Mouse (Mus musculus) small intestine, adult 2 months (tissue): Measurements from ENCODE around the gene Anks4b. TPM values are rescaled to one million over a fixed set of nuclear protein-coding genes. Genes with fewer than 3 reads are reported as not detected.

Source experiments
- H3K27ac ChIP-seq: fragments of 200-500 bp; 2 replicates; pipeline ENCODE4 v1.5.1; 2012; ENCODE audit warnings: low read depth, low read length, control low read depth, inconsistent platforms; ENCODE audit not compliant: insufficient read depth
- H3K27me3 ChIP-seq: fragments of 200-500 bp; 2 replicates; pipeline ENCODE4 v1.6.1; 2012; ENCODE audit warnings: mild to moderate bottlenecking, moderate library complexity, low read length, inconsistent platforms; ENCODE audit not compliant: control insufficient read depth, insufficient read depth
- H3K36me3 ChIP-seq: fragments of 200-500 bp; 2 replicates; pipeline ENCODE4 v1.6.1; 2012; ENCODE audit warnings: mild to moderate bottlenecking, low read length, control low read depth, inconsistent platforms; ENCODE audit not compliant: control insufficient read depth, insufficient read depth
- H3K4me1 ChIP-seq: fragments of 200-500 bp; 2 replicates; pipeline ENCODE4 v1.6.1; 2012; ENCODE audit warnings: low read length, inconsistent platforms, mixed read lengths; ENCODE audit not compliant: control insufficient read depth, insufficient read depth, insufficient read length
- H3K4me3 ChIP-seq: fragments of 200-500 bp; 2 replicates; pipeline ENCODE4 v1.5.1; 2012; ENCODE audit warnings: low read depth, mild to moderate bottlenecking, control low read depth, inconsistent platforms, low read length, moderate library complexity
- CTCF ChIP-seq: fragments of 200-500 bp; IDR thresholded peaks from 2 replicates; pipeline ENCODE4 v1.5.1; 2012; ENCODE audit warnings: low read depth, mild to moderate bottlenecking, control low read depth, inconsistent platforms, low read length, moderate library complexity, mixed read lengths; ENCODE audit not compliant: insufficient replicate concordance, insufficient read length; ENCODE audit errors: extremely low read depth
- POLR2A ChIP-seq: fragments of 200-500 bp; IDR thresholded peaks from 2 replicates; pipeline ENCODE4 v1.6.1; 2012; ENCODE audit warnings: low read depth, mild to moderate bottlenecking, control low read depth, inconsistent platforms, low read length, moderate library complexity
- WGBS: fragments of 180-500 bp; shearing (Covaris S2); methylation state at CpG from one replicate; pipeline ENCODE4 v1.1.7; 2018; 5-methylcytosine and 5-hydroxymethylcytosine counted together
- polyA plus RNA-seq: library from polyadenylated mRNA; depleted of rRNA; stranded (reverse); fragments of >200 nt; gene quantifications from 2 replicates; pipeline ENCODE4 v1.2.3, GENCODE M21; 2012

The Anks4b gene
- polyA plus RNA-seq, 1 experiment = 20.9 TPM

DNA sequence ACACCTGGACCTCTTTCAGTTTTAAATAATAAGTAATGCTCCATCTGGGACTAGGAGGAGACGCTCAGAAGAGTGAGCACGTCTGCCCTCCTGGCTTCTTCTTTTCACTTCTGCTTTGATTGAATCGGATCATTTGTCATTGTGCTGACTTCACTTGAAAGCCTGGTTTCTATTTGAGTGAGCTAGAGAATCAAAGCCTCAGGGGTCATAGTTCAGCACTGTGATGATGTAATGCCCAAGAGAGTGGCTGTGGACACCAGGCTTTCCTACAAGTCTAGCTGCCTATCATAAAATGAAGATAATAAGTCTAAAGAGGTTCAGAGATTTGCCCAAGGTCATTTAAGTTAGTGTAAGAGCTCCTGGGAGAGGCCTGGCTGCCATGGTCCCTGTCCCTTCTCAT, 23.4 kb upstream of the Anks4b start:
- TF ChIP-seq POLR2A = no peak
- no peak for TF ChIP-seq CTCF
- peak overlapping the region; percentile 96 for H3K27ac ChIP-seq
- WGBS = 15% methylated on average over 3 of the region's 3 CpGs

DNA sequence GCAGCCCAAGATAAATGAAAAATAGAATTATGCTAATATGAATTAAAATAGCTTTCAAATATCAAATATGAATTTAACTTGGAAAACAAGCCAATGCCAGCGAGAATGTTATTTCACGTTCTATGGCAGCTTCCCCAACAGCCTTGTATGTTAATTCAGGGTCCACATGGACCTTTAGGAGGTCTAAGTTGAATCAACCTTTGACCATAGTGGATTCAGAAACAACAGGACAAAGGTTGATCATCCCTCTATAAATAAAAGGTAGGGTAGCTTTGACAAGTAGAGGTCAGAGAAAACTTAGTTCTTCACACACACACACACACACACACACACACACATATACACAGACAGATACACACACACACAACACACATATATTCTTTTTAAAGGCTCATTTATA, 22.8 kb upstream of the Anks4b start:
- WGBS = 70% methylated on average over 2 of the region's 2 CpGs
- no peaks in the 10 kb centered on the region for H3K36me3 ChIP-seq
- peak overlapping the region; percentile 69; the same call in 1 of the 2 replicates for H3K27ac ChIP-seq
- H3K4me1 ChIP-seq = peaks cover 29% of the 10 kb centered on the region; the same call in 1 of the 2 replicates
- no peak for TF ChIP-seq POLR2A
- TF ChIP-seq CTCF = no peak
- H3K4me3 ChIP-seq = no peak overlapping the region
- H3K27me3 ChIP-seq = no peaks in the 10 kb centered on the region

More for the DNA sequence above, 23.4 kb upstream of the Anks4b start:
- Histone ChIP-seq H3K27me3 (no peaks in the 10 kb centered on the region), H3K36me3 (no peaks in the 10 kb centered on the region), H3K4me1 (peaks cover 29% of the 10 kb centered on the region; the same call in 1 of the 2 replicates), H3K4me3 (no peak overlapping the region)

DNA sequence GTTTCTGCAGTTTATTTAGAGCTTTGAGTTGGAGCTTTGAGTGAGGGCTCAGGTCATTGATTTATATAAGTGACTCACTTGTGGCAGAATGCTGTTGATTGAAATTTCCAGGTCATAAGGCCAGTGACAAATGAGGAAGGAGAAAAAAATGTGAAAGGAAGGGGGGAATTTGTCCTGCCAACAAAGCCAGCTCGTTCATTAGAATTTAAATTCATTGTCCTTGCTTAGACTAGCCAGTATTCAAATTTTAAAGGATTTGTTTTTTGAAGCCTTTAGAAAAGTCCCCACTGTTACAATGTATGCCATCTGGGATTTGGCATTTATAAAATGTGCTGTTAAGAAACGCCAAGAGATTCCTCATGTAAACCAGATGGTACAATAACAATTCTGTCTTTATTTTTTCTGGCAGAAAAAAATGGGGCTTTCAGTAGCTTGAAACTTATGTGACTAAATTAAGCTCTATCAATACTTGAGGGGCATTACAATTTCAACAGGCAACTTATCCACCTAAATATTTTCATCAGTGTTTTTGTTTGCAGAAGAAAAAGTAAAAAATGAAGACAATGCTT, 16.7 kb upstream of the Anks4b start:
- Histone ChIP-seq H3K4me3 (no peak overlapping the region), H3K27me3 (no peaks in the 10 kb centered on the region), H3K4me1 (peaks cover 24% of the 10 kb centered on the region; the same call in 1 of the 2 replicates), H3K27ac (no peak overlapping the region), H3K36me3 (no peaks in the 10 kb centered on the region)
- TF ChIP-seq POLR2A (no peak), CTCF (no peak)
- 64% methylated on average over 2 of the region's 2 CpGs for WGBS

DNA sequence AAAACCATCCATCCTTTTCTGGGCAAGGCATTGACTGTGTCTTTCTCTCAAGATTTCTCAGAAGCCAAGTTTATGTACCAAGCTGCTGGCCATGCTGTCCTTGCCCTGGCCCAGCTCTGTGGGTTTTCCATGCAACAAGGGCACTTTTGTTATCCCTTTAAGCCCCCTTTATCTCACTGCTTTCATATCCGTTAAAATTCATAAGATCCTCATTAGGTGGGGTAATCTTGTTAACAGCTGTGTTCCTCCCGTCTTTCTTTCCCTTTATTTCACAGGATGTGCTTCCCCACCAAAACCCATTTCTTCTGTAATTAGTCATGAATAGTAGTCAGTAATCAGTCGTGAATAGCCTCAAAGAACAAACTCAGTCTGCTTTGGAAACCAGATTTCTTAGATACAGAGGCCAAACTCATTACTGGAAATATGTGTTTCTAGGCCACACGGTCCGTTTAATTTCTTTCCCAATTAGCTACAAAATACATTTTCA, 16.0 kb upstream of the Anks4b start:
- peak overlapping the region; percentile 82 for H3K27ac ChIP-seq
- H3K4me1 ChIP-seq = peaks cover 21% of the 10 kb centered on the region; the same call in 1 of the 2 replicates
- WGBS = 38% methylated on average over 5 of the region's 5 CpGs
- no peaks in the 10 kb centered on the region for H3K27me3 ChIP-seq
- TF ChIP-seq POLR2A (no peak), CTCF (no peak)
- H3K36me3 ChIP-seq = no peaks in the 10 kb centered on the region
- no peak overlapping the region for H3K4me3 ChIP-seq

DNA sequence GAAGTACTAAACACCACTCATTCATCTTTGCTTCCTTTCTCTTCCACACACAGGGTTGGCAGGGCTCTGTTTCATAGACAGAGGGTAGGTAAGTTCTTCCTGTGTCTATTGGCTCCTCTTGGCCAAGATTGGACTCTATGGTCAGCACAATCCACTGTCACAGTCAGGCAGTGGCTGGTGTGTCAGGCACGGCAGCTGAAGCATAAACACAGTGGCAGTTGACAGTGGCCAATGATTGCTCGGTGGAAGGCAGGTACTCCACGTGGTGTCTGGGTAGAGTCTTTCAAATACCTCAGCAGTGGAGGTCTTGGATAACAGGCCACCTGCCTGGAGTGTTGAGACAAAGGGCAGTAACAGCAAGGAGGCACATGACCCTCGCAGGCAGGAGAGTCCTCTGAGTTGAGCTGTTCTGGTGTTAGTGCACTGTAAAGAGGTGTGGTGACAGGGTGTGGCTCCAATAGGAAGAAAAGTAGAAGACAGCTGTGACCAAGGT, 15.5 kb upstream of the Anks4b start:
- Histone ChIP-seq H3K27ac (peak overlapping the region; percentile 82), H3K4me3 (no peak overlapping the region), H3K27me3 (no peaks in the 10 kb centered on the region), H3K4me1 (peaks cover 21% of the 10 kb centered on the region; the same call in 1 of the 2 replicates), H3K36me3 (no peaks in the 10 kb centered on the region)
- 18% methylated on average over 4 of the region's 4 CpGs for WGBS
- TF ChIP-seq CTCF = no peak
- TF ChIP-seq POLR2A = no peak; the same call in 1 of the 2 replicates

DNA sequence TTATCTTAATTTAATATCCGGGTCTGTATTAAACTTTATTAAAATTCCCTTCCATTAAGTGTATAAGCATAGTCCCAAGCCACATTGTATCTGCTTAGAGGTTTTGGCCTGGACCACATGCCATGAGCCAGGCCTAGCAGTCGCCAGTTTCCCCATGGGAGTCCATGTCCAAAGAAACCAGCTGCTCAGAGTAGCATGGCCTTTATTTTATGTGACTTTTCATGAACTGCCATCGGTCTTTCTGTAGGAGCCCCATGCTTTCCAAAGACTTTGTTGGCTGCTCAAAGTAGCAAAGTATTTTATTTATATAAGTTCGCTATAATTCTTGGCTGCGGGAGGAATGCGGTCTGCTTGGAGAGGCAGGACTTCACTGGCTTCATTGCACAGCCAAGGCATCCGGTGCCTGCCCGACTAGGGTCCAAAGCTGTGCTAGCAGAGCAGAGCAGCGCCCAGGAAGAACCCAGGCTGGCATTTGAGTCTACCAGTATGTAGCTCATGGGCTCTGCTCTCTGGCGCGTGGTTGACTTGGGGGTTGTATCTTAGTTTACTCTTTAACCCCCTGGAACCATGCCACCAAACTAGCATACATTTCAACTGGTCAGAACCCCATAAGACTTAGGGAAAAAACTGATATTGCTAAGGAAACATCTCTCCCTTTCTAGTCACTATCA, 9.9 kb upstream of the Anks4b start:
- Histone ChIP-seq H3K36me3 (no peaks in the 10 kb centered on the region), H3K27me3 (no peaks in the 10 kb centered on the region), H3K4me3 (no peak overlapping the region), H3K4me1 (peaks cover 2% of the 10 kb centered on the region; the same call in 1 of the 2 replicates), H3K27ac (no peak overlapping the region)
- 87% methylated on average over 11 of the region's 11 CpGs for WGBS
- TF ChIP-seq CTCF = no peak; the same call in 1 of the 2 replicates
- no peak for TF ChIP-seq POLR2A

DNA sequence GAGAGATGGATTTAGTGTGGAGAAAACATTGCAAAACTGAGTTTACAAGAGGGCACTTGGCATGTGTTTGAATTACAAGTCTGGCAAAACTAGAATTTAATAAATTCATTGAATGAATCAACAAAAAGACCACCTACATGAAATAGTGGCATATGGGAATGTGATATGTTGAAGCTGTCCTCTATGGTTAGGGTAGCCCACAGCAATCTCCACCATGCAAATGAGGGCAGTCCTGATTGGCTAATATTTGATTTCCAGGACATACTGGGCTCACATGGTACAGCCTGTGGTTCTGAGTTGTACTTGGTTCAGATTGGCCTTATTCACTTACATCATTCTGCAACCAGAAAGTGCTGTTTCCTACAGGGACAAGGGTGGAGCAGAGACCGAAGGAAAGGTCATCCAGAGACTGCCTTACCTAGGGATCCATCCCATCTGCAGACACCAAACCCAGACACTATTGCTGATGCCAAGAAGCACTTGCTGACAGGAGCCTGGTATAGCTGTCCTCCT, 1.4 kb upstream of the Anks4b start:
- peaks cover 5% of the 10 kb centered on the region; the same call in 1 of the 2 replicates for H3K36me3 ChIP-seq
- H3K27ac ChIP-seq = peak overlapping the region; percentile 57; the same call in 1 of the 2 replicates
- no peak overlapping the region for H3K4me3 ChIP-seq
- TF ChIP-seq POLR2A (no peak), CTCF (no peak)
- no peaks in the 10 kb centered on the region for H3K27me3 ChIP-seq
- whole genome bisulfite sequencing = 50% methylated on average over 1 of the region's 1 CpGs
- peaks cover 2% of the 10 kb centered on the region; the same call in 1 of the 2 replicates for H3K4me1 ChIP-seq
